17 mouse cellular contexts compared by ENCODE assay signal in genomic region chr2:118270213-118270612, GRCm38 (mm10). TPM values are rescaled to one million over a fixed set of nuclear protein-coding genes. Genes with fewer than 3 reads are reported as not detected.
A peak's percentile ranks its signal among the peaks of the same experiment; 100 is the strongest.
DNase-seq lines count a peak whose midpoint lies in the region; ATAC-seq and TF ChIP-seq lines count a peak whose summit lies in the region.
"Had no signal": no experiment of that assay in that cellular context is flagged by ENCODE, and none has a peak within 500 bp of the region (broad histone marks: within the 10 kb centered on the region; RNA-seq: fewer than 3 reads in every experiment).

No protein-coding gene starts in this region.

- H3K4me3 ChIP-seq in hindbrain, embryonic 13.5 days = no peak overlapping the region
- H3K4me3 ChIP-seq in hindbrain, postnatal 0 days (ENCODE audit: low read length) = no peak overlapping the region
- H3K4me3 ChIP-seq: heart, adult 2 months had no signal

- no peaks in the 10 kb centered on the region for H3K36me3 ChIP-seq in hindbrain, embryonic 13.5 days
- H3K36me3 ChIP-seq in hindbrain, postnatal 0 days (ENCODE audit: insufficient read depth, low read length) = no peaks in the 10 kb centered on the region
- H3K36me3 ChIP-seq: G1E had no signal

- ATAC-seq in hindbrain, embryonic 13.5 days (ENCODE audit: low FRiP score) = peak; percentile 46; the same call in 1 of the 2 replicates
- no peak for ATAC-seq in hindbrain, postnatal 0 days

- no peak overlapping the region for H3K9ac ChIP-seq in hindbrain, embryonic 13.5 days
- H3K9ac ChIP-seq in hindbrain, postnatal 0 days (replicated peaks; ENCODE audit: low read length) = no peak overlapping the region
- H3K9ac ChIP-seq: lung, embryonic 14.5 days had no signal

- no peak for TF ChIP-seq CTCF in hindbrain, postnatal 0 days (IDR thresholded peaks at IDR 0.05; ENCODE audit: low read depth)

- WGBS in hindbrain, embryonic 13.5 days = 66% methylated on average over 14 of the region's 14 CpGs
- 66% methylated on average over 14 of the region's 14 CpGs for WGBS in hindbrain, postnatal 0 days

- no peak overlapping the region for H3K27ac ChIP-seq in hindbrain, embryonic 13.5 days
- H3K27ac ChIP-seq in hindbrain, postnatal 0 days = no peak overlapping the region
- H3K27ac ChIP-seq: heart, adult 2 months had no signal

- no peak overlapping the region for H3K4me2 ChIP-seq in hindbrain, embryonic 13.5 days
- no peak overlapping the region for H3K4me2 ChIP-seq in hindbrain, postnatal 0 days (ENCODE audit: low read depth, low read length)
- H3K4me2 ChIP-seq: liver, embryonic 11.5 days; lung, embryonic 14.5 days had no signal

- intact Hi-C loops in gastrocnemius, postnatal 14 days (cut with DNase I; ENCODE audit: low total_unique reads) = no loop called here

- H3K9me3 ChIP-seq in hindbrain, embryonic 13.5 days = no peaks in the 10 kb centered on the region
- no peaks in the 10 kb centered on the region for H3K9me3 ChIP-seq in hindbrain, postnatal 0 days (ENCODE audit: low read length)
- H3K9me3 ChIP-seq: G1E had no signal

- H3K27me3 ChIP-seq in hindbrain, embryonic 13.5 days = 0 out of 2 replicates have a peak, but pooled peaks cover 5% of the 10 kb centered on the region
- H3K27me3 ChIP-seq in hindbrain, postnatal 0 days (ENCODE audit: insufficient read depth, low read length) = no peaks in the 10 kb centered on the region

- no peak for DNase-seq in hindbrain, postnatal 0 days (ENCODE audit: low spot score)
- DNase-seq in right cerebral cortex, adult 18-20 months = peak; percentile 44
- DNase-seq in right cerebral cortex, postnatal 14 days = no peak
- DNase-seq in layer of hippocampus, adult 9-11 months = peak; percentile 85
- DNase-seq in gastrocnemius, adult 8-10 months (ENCODE audit: low spot score in 2 of 2) = no peak
- DNase-seq in gastrocnemius, postnatal 14 days = no peak
- DNase-seq: adrenal gland, adult 2 months; cerebellum, adult 9-10 months; embryo, embryonic 11 days; heart, adult 2 months; kidney, adult 2 months; kidney, postnatal 25 days; lung, embryonic 14.5 days; thymus, adult 2 months had no signal

- H3K4me1 ChIP-seq in hindbrain, embryonic 13.5 days (replicated peaks) = peaks cover 7% of the 10 kb centered on the region; the same call in 1 of the 2 replicates
- no peaks in the 10 kb centered on the region for H3K4me1 ChIP-seq in hindbrain, postnatal 0 days (ENCODE audit: insufficient read depth, low read length)

RNA-seq across cellular contexts. Expression of gene Fsip1, which starts 13.4 kb away (rescaled TPM):
- 2.5 and 3.2 TPM in 2 replicates for polyA plus RNA-seq in hindbrain, embryonic 13.5 days (2015; fragmentation: Nextera tagmentation; extraction: Ambion mirVana)
- total RNA-seq in hindbrain, postnatal 0 days (2014; rRNA removed) = 0.58 and 1.5 TPM in 2 replicates
- polyA plus RNA-seq in hindbrain, postnatal 0 days (2015; fragmentation: Nextera tagmentation; extraction: Ambion mirVana) = 3.7 and 3.9 TPM in 2 replicates
- total RNA-seq in gastrocnemius, adult 8-10 months (2022) = not detected
- not detected for total RNA-seq in gastrocnemius, postnatal 14 days (2021)
- total RNA-seq: heart, adult 2 months had no signal
- polyA plus RNA-seq: adrenal gland, adult 2 months; G1E; thymus, adult 2 months had no signal

Comparison
In these comparisons a context has a peak if more than half of its experiments do, and no peak if none do; other contexts are left out.
1. DNase-seq: peak in right cerebral cortex, adult 18-20 months (single experiment) and layer of hippocampus, adult 9-11 months (single experiment); none in hindbrain, postnatal 0 days (single experiment), right cerebral cortex, postnatal 14 days (single experiment), gastrocnemius, adult 8-10 months (0 of 2) and gastrocnemius, postnatal 14 days (single experiment).